Mouse (Mus musculus): ENCODE results near the gene Cpn1. TPM values are rescaled to one million over a fixed set of nuclear protein-coding genes. Genes with fewer than 3 reads are reported as not detected.

The Cpn1 gene
- polyA plus RNA-seq, 1 experiment from 2014 or later, result 45.3 TPM

DNA sequence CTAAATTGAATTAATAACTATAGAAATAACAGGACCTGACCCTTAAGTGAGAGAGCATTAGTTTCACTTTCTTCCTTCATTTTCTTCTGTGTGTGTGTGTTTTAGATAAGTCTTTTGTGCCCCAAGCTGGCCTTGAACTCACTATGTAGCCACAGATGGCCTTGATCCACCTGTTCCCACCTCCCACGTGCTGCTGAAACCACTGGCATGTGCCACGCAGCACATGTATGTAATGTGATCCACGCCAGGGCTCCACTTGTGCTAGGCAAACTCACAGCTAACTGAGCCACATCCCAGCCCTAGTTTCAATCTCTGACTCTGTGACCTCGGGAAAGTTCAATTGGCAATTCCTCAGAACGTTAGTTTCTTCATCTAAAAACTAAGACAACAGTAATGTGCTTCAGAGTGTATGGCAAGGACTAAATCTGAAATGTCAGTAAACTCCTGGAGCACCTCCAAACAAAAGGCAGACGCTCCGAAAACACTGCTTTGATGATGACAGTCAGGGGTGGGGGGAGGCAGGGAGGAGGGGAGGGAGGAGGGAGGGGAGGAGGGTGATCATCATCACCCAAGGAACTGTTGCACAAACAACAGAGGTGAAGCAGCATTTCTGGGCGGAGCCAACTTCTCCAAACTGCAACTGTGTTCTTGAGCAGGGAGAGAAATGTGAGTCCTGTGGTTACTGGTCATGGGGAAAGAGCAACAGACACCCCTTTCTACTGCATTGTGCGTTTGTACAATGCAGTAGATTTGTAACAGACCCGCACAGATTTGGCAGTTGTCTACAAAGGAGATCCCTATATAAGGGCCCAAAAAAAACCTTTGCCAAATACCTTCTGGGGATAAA lies 60.0 kb downstream of the Cpn1 start:
- ATAC-seq (ENCODE audit: low FRiP score, low TSS enrichment) (no peak), DNase-seq (ENCODE audit: low spot score) (no peak)
- H3K9ac ChIP-seq (ENCODE audit: low read length), result no peak overlapping the region
- no peaks in the 10 kb centered on the region for H3K4me1 ChIP-seq (replicated peaks; ENCODE audit: control insufficient read depth, insufficient read depth)
- no peaks in the 10 kb centered on the region for H3K36me3 ChIP-seq (ENCODE audit: control insufficient read depth, insufficient read depth, low read length)
- no peak for TF ChIP-seq EP300 (optimal IDR thresholded peaks at IDR 0.05)
- no peak for TF ChIP-seq CTCF (IDR thresholded peaks at IDR 0.05; ENCODE audit: low read depth)
- H3K27me3 ChIP-seq (ENCODE audit: control insufficient read depth, insufficient read depth, low read length), result no peaks in the 10 kb centered on the region
- no peak overlapping the region for H3K4me3 ChIP-seq (ENCODE audit: low read depth, low read length)
- 60% methylated on average over 10 of the region's 10 CpGs for WGBS
- H3K27ac ChIP-seq (replicated peaks), result no peak overlapping the region
- no peaks in the 10 kb centered on the region for H3K9me3 ChIP-seq (ENCODE audit: control insufficient read depth, low read length)
- H3K4me2 ChIP-seq (replicated peaks; ENCODE audit: low read depth), result no peak overlapping the region

DNA sequence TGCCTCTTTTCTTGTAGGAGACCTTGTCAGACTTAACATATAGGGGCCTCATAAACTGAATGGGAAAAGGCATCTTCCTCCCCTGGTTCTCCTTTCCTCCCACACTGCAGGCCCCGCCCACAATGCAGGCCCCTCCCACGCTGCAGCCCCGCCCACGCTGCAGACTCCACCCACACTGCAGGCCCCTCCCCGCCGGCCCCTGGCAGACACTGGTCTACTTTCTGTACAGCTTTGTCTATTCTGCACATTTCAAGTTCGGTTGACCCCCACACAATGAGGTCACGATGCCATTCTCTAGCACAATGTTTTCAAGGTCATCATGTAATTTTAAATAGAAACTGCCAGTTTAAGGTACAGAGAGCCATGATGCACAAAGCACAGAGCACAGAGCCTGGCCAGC lies 62.0 kb downstream of the Cpn1 start:
- Histone ChIP-seq H3K27ac (replicated peaks) (no peak overlapping the region), H3K27me3 (ENCODE audit: control insufficient read depth, insufficient read depth, low read length) (no peaks in the 10 kb centered on the region), H3K4me3 (ENCODE audit: low read depth, low read length) (no peak overlapping the region), H3K36me3 (ENCODE audit: control insufficient read depth, insufficient read depth, low read length) (no peaks in the 10 kb centered on the region), H3K9me3 (ENCODE audit: control insufficient read depth, low read length) (no peaks in the 10 kb centered on the region), H3K9ac (ENCODE audit: low read length) (no peak overlapping the region), H3K4me2 (replicated peaks; ENCODE audit: low read depth) (no peak overlapping the region), H3K4me1 (replicated peaks; ENCODE audit: control insufficient read depth, insufficient read depth) (no peaks in the 10 kb centered on the region)
- WGBS, result 63% methylated on average over 8 of the region's 8 CpGs
- DNase-seq (ENCODE audit: low spot score), result no peak
- no peak for ATAC-seq (ENCODE audit: low FRiP score, low TSS enrichment)
- TF ChIP-seq CTCF (IDR thresholded peaks at IDR 0.05; ENCODE audit: low read depth) (no peak), EP300 (optimal IDR thresholded peaks at IDR 0.05) (no peak)

DNA sequence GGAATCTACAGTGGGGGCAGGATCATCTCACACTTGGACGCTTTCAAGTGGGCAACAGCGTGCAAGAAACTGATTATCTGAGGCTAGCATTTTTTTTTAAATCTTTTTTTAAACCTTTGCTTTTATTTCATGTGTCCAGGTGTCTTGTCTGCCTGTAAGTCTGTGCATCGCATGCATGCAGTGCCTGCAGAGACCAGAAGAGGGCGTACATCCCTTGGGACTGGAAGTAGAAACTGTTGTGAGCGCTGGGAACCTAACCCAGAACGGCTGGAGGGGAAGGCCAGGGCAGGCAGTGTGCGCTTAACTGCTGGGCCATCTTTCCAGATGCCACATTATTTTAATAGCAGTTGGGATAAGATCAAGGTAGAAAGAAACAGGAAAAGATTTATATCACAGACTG lies 63.4 kb downstream of the Cpn1 start:
- Histone ChIP-seq H3K4me3 (ENCODE audit: low read depth, low read length) (no peak overlapping the region), H3K9ac (ENCODE audit: low read length) (no peak overlapping the region), H3K4me2 (replicated peaks; ENCODE audit: low read depth) (no peak overlapping the region), H3K27me3 (ENCODE audit: control insufficient read depth, insufficient read depth, low read length) (no peaks in the 10 kb centered on the region), H3K9me3 (ENCODE audit: control insufficient read depth, low read length) (no peaks in the 10 kb centered on the region), H3K27ac (replicated peaks) (no peak overlapping the region), H3K36me3 (ENCODE audit: control insufficient read depth, insufficient read depth, low read length) (no peaks in the 10 kb centered on the region), H3K4me1 (replicated peaks; ENCODE audit: control insufficient read depth, insufficient read depth) (no peaks in the 10 kb centered on the region)
- DNase-seq (ENCODE audit: low spot score), result no peak
- peak; percentile 45 for TF ChIP-seq CTCF (IDR thresholded peaks at IDR 0.05; ENCODE audit: low read depth)
- no peak for TF ChIP-seq EP300 (optimal IDR thresholded peaks at IDR 0.05)
- WGBS, result 91% methylated on average over 7 of the region's 7 CpGs
- ATAC-seq (ENCODE audit: low FRiP score, low TSS enrichment), result no peak

DNA sequence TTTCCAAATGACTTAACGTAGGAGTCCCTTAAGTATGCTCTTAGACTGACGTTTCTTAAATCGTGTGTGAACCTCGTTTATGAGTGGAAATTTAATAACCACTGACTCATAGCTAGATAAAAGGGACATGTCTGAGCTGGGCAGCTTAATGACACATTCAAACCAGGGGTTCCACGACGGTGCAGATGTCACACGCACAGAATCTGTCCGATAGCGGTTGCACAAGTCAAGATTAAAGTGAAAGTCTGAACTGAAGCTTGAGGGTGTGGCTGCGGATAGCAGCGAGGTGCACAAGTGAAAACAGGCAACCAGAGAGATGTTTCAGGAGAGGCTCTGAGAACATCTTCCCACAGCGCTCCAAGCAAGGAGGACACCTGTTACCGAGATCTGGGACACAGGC lies 64.9 kb downstream of the Cpn1 start:
- H3K9ac ChIP-seq (ENCODE audit: low read length), result no peak overlapping the region
- no peak for ATAC-seq (ENCODE audit: low FRiP score, low TSS enrichment)
- H3K27me3 ChIP-seq (ENCODE audit: control insufficient read depth, insufficient read depth, low read length), result no peaks in the 10 kb centered on the region
- no peaks in the 10 kb centered on the region for H3K9me3 ChIP-seq (ENCODE audit: control insufficient read depth, low read length)
- H3K36me3 ChIP-seq (ENCODE audit: control insufficient read depth, insufficient read depth, low read length), result no peaks in the 10 kb centered on the region
- DNase-seq (ENCODE audit: low spot score), result no peak
- no peak for TF ChIP-seq CTCF (IDR thresholded peaks at IDR 0.05; ENCODE audit: low read depth)
- no peak for TF ChIP-seq EP300 (optimal IDR thresholded peaks at IDR 0.05)
- peaks cover 6% of the 10 kb centered on the region; the same call in 1 of the 2 replicates for H3K4me1 ChIP-seq (replicated peaks; ENCODE audit: control insufficient read depth, insufficient read depth)
- H3K4me2 ChIP-seq (replicated peaks; ENCODE audit: low read depth), result no peak overlapping the region
- 41% methylated on average over 13 of the region's 13 CpGs for whole genome bisulfite sequencing
- H3K27ac ChIP-seq (replicated peaks), result no peak overlapping the region
- H3K4me3 ChIP-seq (ENCODE audit: low read depth, low read length), result no peak overlapping the region

DNA sequence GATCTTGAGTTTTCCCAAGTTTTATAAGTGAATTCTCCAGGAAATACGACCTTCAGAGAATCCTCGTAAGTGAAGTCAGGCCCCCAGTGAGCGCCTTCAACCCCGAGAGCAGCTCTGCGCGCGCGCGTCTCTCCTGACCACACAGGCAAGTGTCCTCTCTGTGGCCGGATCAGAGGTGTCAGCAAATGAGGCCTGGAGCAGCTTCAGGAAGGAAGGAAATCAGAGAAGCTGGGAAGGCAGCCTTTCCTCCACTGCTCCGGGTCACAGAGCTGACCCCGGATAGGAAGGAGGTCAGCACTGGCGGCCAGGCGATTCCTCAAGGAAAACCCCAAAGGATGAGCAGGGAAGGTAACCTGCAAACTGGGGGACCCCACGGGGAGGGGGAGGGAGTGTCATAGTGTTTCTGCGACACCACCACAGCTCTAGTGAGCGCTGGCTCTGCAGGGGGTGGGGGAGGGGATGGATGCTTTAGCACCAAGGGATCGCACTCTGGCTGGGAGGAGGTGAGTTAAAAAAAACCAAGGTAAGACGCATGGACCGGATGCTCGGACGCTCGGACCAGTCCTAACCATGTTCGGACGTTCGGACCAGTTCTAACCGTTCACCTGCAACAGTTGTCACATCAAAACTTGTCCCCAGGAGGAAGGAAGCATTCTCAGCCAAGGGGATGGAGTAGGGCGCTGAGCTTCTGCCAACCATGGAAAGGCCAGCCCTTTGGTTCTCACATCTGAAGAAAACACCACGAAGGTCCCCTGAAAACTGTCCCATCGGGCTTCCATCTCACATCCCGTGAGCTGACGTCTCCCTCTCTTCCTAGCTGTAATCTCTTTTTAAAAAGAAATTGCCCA lies 65.7 kb downstream of the Cpn1 start:
- ATAC-seq (ENCODE audit: low FRiP score, low TSS enrichment) (no peak), DNase-seq (ENCODE audit: low spot score) (no peak)
- Histone ChIP-seq H3K27me3 (ENCODE audit: control insufficient read depth, insufficient read depth, low read length) (no peaks in the 10 kb centered on the region), H3K4me2 (replicated peaks; ENCODE audit: low read depth) (peak overlapping the region; percentile 17; the same call in 1 of the 2 replicates), H3K27ac (replicated peaks) (0 out of 2 replicates have a peak overlapping the region, but pooled peaks have one; percentile 18), H3K4me3 (ENCODE audit: low read depth, low read length) (no peak overlapping the region), H3K4me1 (replicated peaks; ENCODE audit: control insufficient read depth, insufficient read depth) (peaks cover 6% of the 10 kb centered on the region; the same call in 1 of the 2 replicates), H3K36me3 (ENCODE audit: control insufficient read depth, insufficient read depth, low read length) (no peaks in the 10 kb centered on the region), H3K9me3 (ENCODE audit: control insufficient read depth, low read length) (no peaks in the 10 kb centered on the region), H3K9ac (ENCODE audit: low read length) (no peak overlapping the region)
- 40% methylated on average over 32 of the region's 32 CpGs for WGBS
- TF ChIP-seq CTCF (IDR thresholded peaks at IDR 0.05; ENCODE audit: low read depth), result no peak
- no peak for TF ChIP-seq EP300 (optimal IDR thresholded peaks at IDR 0.05)
